Mouse (Mus musculus): ENCODE results near the gene Hoxb1. TPM values are rescaled to one million over a fixed set of nuclear protein-coding genes. Genes with fewer than 3 reads are reported as not detected.

Gene Hoxb1
- polyA plus RNA-seq, 1 experiment = not detected

DNA sequence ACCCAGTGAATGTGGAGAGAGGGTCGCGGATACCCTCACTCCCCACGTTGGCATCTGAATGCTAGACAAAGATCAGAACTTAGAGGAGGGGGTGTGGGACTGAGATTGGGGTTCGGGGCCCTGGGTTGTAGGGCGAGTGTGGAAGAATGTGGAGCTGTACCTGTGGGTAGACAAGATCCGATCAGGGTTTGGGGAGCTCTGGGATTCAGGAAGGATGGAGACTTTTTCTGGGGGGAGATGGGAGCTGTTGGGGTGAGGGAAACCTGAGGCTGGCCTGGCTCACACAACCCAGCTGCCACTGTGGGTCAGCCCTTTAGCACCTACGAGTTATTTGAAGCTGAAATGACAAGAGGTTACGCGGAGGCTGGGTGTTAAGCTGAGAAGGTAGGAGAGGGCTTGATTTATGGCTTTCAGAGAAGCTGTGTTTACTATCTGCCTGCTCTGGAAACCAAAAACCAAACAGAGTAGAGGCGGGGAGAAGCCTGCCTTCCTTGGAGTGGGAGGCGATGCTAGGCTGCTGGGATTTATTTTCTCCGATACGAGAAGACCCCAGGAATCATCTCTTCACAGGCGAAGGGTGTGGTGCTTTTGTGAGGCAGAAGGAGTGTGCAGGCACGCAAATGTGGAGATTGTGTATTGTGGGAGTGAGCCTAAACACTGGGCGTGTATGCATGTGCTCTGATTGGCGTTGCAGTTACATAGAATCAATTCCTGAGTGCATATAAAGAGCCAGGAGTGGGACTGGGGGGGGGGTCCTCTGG lies 32.1 kb upstream of the Hoxb1 start:
- Histone ChIP-seq H3K4me3 (ENCODE audit: extremely low read depth, insufficient read depth, insufficient read length) (no peak overlapping the region), H3K27ac (ENCODE audit: insufficient read depth, low read length) (no peak overlapping the region), H3K27me3 (ENCODE audit: control insufficient read depth, insufficient read depth, low read length) (no peaks in the 10 kb centered on the region; the same call in 1 of the 2 replicates), H3K4me1 (ENCODE audit: control insufficient read depth, insufficient read depth, insufficient read length) (no peaks in the 10 kb centered on the region), H3K36me3 (ENCODE audit: control insufficient read depth, insufficient read depth, low read length) (no peaks in the 10 kb centered on the region)
- 82% methylated on average over 17 of the region's 17 CpGs for WGBS
- DNase-seq (ENCODE audit: low read depth in 1 of 2, low spot score in 2 of 2) = no peak
- TF ChIP-seq CTCF (IDR thresholded peaks at IDR 0.05; ENCODE audit: extremely low read depth, insufficient read depth, insufficient read length, insufficient replicate concordance) = no peak

DNA sequence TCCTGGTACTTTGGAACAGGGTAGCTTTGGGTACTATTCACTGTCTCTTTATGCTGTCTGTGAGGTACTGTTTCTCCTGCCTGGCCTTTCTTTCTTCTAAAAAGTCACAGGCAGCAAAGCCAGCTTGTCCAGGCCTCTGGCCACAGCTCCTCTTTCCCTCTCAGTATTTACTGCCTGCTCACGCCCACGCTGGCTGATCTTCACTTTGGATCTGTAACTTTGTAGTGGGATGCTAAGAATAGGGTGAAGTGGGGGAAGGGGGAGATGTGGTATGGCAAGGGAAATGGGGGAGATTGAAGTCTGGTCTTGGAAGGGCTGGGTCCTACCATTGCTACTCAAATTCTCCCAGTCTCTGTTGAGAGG lies 31.6 kb upstream of the Hoxb1 start:
- Histone ChIP-seq H3K36me3 (ENCODE audit: control insufficient read depth, insufficient read depth, low read length) (no peaks in the 10 kb centered on the region), H3K4me1 (ENCODE audit: control insufficient read depth, insufficient read depth, insufficient read length) (no peaks in the 10 kb centered on the region), H3K27ac (ENCODE audit: insufficient read depth, low read length) (no peak overlapping the region), H3K4me3 (ENCODE audit: extremely low read depth, insufficient read depth, insufficient read length) (no peak overlapping the region), H3K27me3 (ENCODE audit: control insufficient read depth, insufficient read depth, low read length) (no peaks in the 10 kb centered on the region; the same call in none of the 2 replicates)
- WGBS = 64% methylated on average over 2 of the region's 2 CpGs
- no peak for DNase-seq (ENCODE audit: low read depth in 1 of 2, low spot score in 2 of 2)
- TF ChIP-seq CTCF (IDR thresholded peaks at IDR 0.05; ENCODE audit: extremely low read depth, insufficient read depth, insufficient read length, insufficient replicate concordance) = no peak
- no peak for TF ChIP-seq POLR2A (IDR thresholded peaks at IDR 0.05; ENCODE audit: low read depth, low read length)

DNA sequence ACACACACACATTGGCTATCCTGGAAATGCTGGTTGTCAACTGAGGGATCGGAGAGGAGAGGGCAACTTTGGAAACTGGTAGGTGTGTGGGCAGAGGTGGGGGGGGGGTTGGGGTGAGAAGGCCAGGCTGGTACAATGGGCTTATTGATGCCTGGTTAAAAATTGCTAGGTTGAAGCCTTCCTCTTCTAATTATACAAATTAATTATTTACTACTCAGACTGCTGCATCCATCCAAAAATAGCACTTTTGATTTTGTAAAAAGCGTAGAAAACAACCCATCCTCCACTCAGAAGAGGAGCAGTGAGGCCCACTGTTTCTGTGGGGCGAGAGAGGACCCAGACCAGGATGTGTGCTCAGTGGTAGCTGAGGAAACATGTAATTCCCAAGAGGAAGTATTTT lies 30.6 kb upstream of the Hoxb1 start:
- Histone ChIP-seq H3K4me1 (ENCODE audit: control insufficient read depth, insufficient read depth, insufficient read length) (no peaks in the 10 kb centered on the region), H3K27me3 (ENCODE audit: control insufficient read depth, insufficient read depth, low read length) (no peaks in the 10 kb centered on the region; the same call in none of the 2 replicates), H3K4me3 (ENCODE audit: extremely low read depth, insufficient read depth, insufficient read length) (no peak overlapping the region), H3K27ac (ENCODE audit: insufficient read depth, low read length) (no peak overlapping the region), H3K36me3 (ENCODE audit: control insufficient read depth, insufficient read depth, low read length) (no peaks in the 10 kb centered on the region)
- 84% methylated on average over 3 of the region's 3 CpGs for WGBS
- DNase-seq (ENCODE audit: low read depth in 1 of 2, low spot score in 2 of 2) = no peak
- TF ChIP-seq POLR2A (IDR thresholded peaks at IDR 0.05; ENCODE audit: low read depth, low read length) (no peak), CTCF (IDR thresholded peaks at IDR 0.05; ENCODE audit: extremely low read depth, insufficient read depth, insufficient read length, insufficient replicate concordance) (no peak)

GRCm38 (mm10) chr11:96336597-96336996 lies 29.0 kb upstream of the Hoxb1 start:
- Histone ChIP-seq H3K36me3 (ENCODE audit: control insufficient read depth, insufficient read depth, low read length) (no peaks in the 10 kb centered on the region), H3K4me3 (ENCODE audit: extremely low read depth, insufficient read depth, insufficient read length) (no peak overlapping the region), H3K27ac (ENCODE audit: insufficient read depth, low read length) (no peak overlapping the region; the same call in 1 of the 2 replicates), H3K4me1 (ENCODE audit: control insufficient read depth, insufficient read depth, insufficient read length) (peaks cover 6% of the 10 kb centered on the region; the same call in 1 of the 2 replicates), H3K27me3 (ENCODE audit: control insufficient read depth, insufficient read depth, low read length) (peaks cover 5% of the 10 kb centered on the region)
- DNase-seq (ENCODE audit: low read depth in 1 of 2, low spot score in 2 of 2) = no peak
- 77% methylated on average over 2 of the region's 2 CpGs for WGBS
- TF ChIP-seq POLR2A (IDR thresholded peaks at IDR 0.05; ENCODE audit: low read depth, low read length) = no peak
- no peak for TF ChIP-seq CTCF (IDR thresholded peaks at IDR 0.05; ENCODE audit: extremely low read depth, insufficient read depth, insufficient read length, insufficient replicate concordance)

DNA sequence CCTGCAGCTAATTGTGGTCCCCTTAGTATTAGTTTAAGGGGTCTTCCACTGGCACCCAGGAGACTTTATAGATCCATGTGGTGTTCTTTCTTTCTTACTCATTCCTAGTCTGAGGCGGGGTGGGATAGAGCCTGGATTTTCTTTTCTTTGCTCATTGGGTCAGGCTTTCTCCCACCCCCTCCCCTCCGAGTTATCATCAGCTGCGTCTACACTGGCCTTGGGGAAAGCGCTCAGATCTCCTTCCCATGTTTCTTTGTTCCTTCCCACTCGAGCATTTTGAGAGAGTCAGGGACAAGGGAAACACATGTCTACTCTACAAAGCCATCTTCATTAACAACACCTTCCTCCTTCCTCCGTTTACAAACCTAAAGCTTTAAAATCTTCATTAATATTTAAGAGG lies 28.5 kb upstream of the Hoxb1 start:
- WGBS = 80% methylated on average over 6 of the region's 6 CpGs
- no peaks in the 10 kb centered on the region for H3K36me3 ChIP-seq (ENCODE audit: control insufficient read depth, insufficient read depth, low read length)
- H3K27ac ChIP-seq (ENCODE audit: insufficient read depth, low read length) = no peak overlapping the region
- H3K27me3 ChIP-seq (ENCODE audit: control insufficient read depth, insufficient read depth, low read length) = peaks cover 5% of the 10 kb centered on the region
- DNase-seq (ENCODE audit: low read depth in 1 of 2, low spot score in 2 of 2) = no peak
- peaks cover 6% of the 10 kb centered on the region; the same call in 1 of the 2 replicates for H3K4me1 ChIP-seq (ENCODE audit: control insufficient read depth, insufficient read depth, insufficient read length)
- no peak overlapping the region for H3K4me3 ChIP-seq (ENCODE audit: extremely low read depth, insufficient read depth, insufficient read length)
- no peak for TF ChIP-seq CTCF (IDR thresholded peaks at IDR 0.05; ENCODE audit: extremely low read depth, insufficient read depth, insufficient read length, insufficient replicate concordance)

DNA sequence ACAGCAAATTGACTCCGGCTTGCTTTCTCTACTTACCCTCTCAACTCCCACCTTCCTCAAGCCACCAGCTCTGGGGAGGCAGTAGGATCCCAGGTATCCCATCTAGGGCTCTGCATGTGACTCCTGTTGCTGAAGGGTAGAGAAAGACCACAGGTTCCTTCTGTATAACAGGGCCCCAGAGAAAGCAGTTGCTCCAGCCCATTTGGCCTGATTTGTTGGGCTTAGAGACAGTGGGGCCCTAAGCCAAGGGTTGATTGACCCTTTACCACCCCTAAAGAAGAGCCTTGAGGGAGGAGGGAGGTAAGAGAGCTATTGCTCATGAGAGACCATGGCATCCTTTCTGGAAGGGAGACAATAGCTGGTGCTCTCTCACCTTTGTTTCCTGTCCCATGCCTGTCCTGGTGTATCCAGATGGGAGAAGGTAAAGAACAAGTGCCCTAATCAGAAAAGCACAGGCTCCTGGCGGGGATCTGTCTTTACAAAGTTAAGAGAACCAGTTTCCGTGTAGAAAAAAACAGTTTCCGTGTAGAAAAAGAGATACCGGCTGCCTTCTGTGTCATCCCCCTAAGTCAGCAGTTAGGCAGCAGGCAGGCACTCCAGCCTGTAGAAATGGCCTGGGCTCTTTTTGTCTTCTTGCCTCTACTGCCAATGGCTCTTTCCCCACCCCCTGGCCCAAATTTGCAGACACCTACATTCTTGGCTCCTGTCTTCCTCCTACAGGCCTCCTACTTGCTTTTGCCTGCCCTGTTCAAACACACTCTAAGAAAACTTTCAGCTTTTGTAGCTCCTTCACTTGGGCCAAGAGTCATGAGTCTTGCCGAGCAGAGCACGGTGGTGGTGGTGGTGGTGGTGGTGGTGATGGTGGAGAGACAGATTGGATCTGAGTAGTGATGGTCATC lies 26.3 kb upstream of the Hoxb1 start:
- Histone ChIP-seq H3K4me1 (ENCODE audit: control insufficient read depth, insufficient read depth, insufficient read length) (peaks cover 6% of the 10 kb centered on the region; the same call in 1 of the 2 replicates), H3K27ac (ENCODE audit: insufficient read depth, low read length) (no peak overlapping the region), H3K4me3 (ENCODE audit: extremely low read depth, insufficient read depth, insufficient read length) (no peak overlapping the region), H3K27me3 (ENCODE audit: control insufficient read depth, insufficient read depth, low read length) (peaks cover 5% of the 10 kb centered on the region), H3K36me3 (ENCODE audit: control insufficient read depth, insufficient read depth, low read length) (no peaks in the 10 kb centered on the region)
- no peak for DNase-seq (ENCODE audit: low read depth in 1 of 2, low spot score in 2 of 2)
- no peak for TF ChIP-seq CTCF (IDR thresholded peaks at IDR 0.05; ENCODE audit: extremely low read depth, insufficient read depth, insufficient read length, insufficient replicate concordance)
- no peak for TF ChIP-seq POLR2A (IDR thresholded peaks at IDR 0.05; ENCODE audit: low read depth, low read length)
- 89% methylated on average over 7 of the region's 7 CpGs for WGBS
